Mouse (Mus musculus): Measurements from ENCODE around the gene Nup98. TPM values are rescaled to one million over a fixed set of nuclear protein-coding genes. Genes with fewer than 3 reads are reported as not detected.

Gene Nup98
- total and polyA plus RNA-seq, 3 experiments = 25.9 to 195 (median 45.2) TPM

DNA sequence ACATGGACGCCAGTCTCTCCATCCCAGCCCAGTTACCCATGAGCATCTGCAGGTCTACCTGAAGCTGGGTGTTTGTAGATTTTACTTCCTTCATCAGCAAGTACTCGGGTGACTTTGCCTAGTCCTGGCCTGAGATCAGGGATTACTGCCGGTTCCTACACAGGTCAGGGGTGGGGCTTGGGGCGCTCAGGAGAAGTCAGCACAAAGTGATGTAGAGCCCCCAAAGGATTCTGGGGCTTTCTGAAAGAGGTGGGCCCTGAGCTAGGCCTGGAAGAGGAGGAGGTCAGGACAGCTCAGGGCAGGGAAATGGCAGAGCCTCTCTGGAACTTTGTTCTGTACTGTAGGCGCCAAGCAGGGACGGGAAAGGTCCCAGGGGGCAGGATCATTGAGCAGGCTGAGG is 107.3 kb downstream of the Nup98 start:
- DNase-seq (ENCODE audit: low read depth, low spot score) = peak; percentile 27
- Histone ChIP-seq H3K36me3 (ENCODE audit: control insufficient read depth in 1 of 2, insufficient read depth in 2 of 2, low read length in 2 of 2) (peaks cover 0 to 3% of the 10 kb centered on the region in 2 experiments; a peak in 1 of 4 replicates), H3K4me1 (ENCODE audit: control insufficient read depth in 1 of 2, insufficient read depth in 2 of 2, low read length in 2 of 2) (peaks cover 6 to 9% of the 10 kb centered on the region in 2 experiments), H3K27ac (ENCODE audit: control insufficient read depth, low read depth, low read length) (no peak overlapping the region), H3K79me2 (ENCODE audit: control insufficient read depth, insufficient read depth, low read length, poor library complexity) (no peaks in the 10 kb centered on the region), H3K27me3 (ENCODE audit: control insufficient read depth in 1 of 2, insufficient read depth in 2 of 2, low read length in 2 of 2) (no peaks in the 10 kb centered on the region; a peak in 2 of 4 replicates), H3K9me3 (replicated peaks; ENCODE audit: insufficient read depth, low read length) (no peaks in the 10 kb centered on the region), H3K4me3 (ENCODE audit: control insufficient read depth in 1 of 2, insufficient read depth in 1 of 2, low read depth in 2 of 2, low read length in 2 of 2) (no peak overlapping the region), H3K9ac (ENCODE audit: control insufficient read depth, low read depth, low read length, poor library complexity, severe bottlenecking) (peak overlapping the region; percentile 37)
- TF ChIP-seq USF2 (IDR thresholded peaks at IDR 0.05; ENCODE audit: borderline replicate concordance in 1 of 2, insufficient read depth in 1 of 2, low read depth in 1 of 2, low read length in 2 of 2) (no peak), MXI1 (IDR thresholded peaks at IDR 0.05; ENCODE audit: low read depth, low read length) (no peak), TCF12 (IDR thresholded peaks at IDR 0.05; ENCODE audit: low read depth, low read length) (no peak), USF1 (IDR thresholded peaks at IDR 0.05; ENCODE audit: low read depth, low read length) (no peak)

DNA sequence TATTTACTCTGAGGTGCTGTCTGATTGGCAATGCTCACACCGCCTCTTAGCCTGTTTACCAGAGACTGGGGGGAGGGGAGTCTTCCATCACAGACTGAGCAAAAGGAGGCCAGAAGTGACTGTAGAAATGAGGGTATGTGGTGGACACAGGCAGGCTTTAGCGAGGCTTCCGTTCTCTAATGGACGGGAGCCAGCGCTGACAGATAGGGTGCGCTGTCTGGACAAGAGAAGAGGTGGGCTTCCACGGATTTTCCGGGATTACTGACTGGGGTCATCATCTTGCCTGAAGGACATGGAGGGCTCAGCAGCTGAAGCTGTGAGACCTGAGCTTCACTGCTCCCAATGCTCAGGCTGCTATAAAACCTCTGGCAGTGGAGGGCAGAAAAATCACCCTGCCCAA is 107.7 kb downstream of the Nup98 start:
- Histone ChIP-seq H3K27me3 (ENCODE audit: control insufficient read depth in 1 of 2, insufficient read depth in 2 of 2, low read length in 2 of 2) (no peaks in the 10 kb centered on the region; a peak in 2 of 4 replicates), H3K9ac (ENCODE audit: control insufficient read depth, low read depth, low read length, poor library complexity, severe bottlenecking) (no peak overlapping the region), H3K9me3 (replicated peaks; ENCODE audit: insufficient read depth, low read length) (no peaks in the 10 kb centered on the region), H3K27ac (ENCODE audit: control insufficient read depth, low read depth, low read length) (no peak overlapping the region), H3K4me1 (ENCODE audit: control insufficient read depth in 1 of 2, insufficient read depth in 2 of 2, low read length in 2 of 2) (peaks cover 6 to 9% of the 10 kb centered on the region in 2 experiments), H3K36me3 (ENCODE audit: control insufficient read depth in 1 of 2, insufficient read depth in 2 of 2, low read length in 2 of 2) (peaks cover 0 to 3% of the 10 kb centered on the region in 2 experiments; a peak in 1 of 4 replicates), H3K4me3 (ENCODE audit: control insufficient read depth in 1 of 2, insufficient read depth in 1 of 2, low read depth in 2 of 2, low read length in 2 of 2) (no peak overlapping the region), H3K79me2 (ENCODE audit: control insufficient read depth, insufficient read depth, low read length, poor library complexity) (no peaks in the 10 kb centered on the region)
- no peak for DNase-seq (ENCODE audit: low read depth, low spot score)
- TF ChIP-seq KAT2A (conservative IDR thresholded peaks at IDR 0.05; ENCODE audit: low read depth, low read length) = no peak
- no peak for TF ChIP-seq USF1 (IDR thresholded peaks at IDR 0.05; ENCODE audit: low read depth, low read length)
- no peak for TF ChIP-seq SIN3A (IDR thresholded peaks at IDR 0.05; ENCODE audit: low read length)
- TF ChIP-seq ZC3H11A (IDR thresholded peaks at IDR 0.05; ENCODE audit: low read depth, low read length) = no peak
- TF ChIP-seq POLR2A (IDR thresholded peaks at IDR 0.05; ENCODE audit: control insufficient read depth in 1 of 2, insufficient read depth in 1 of 2, low read depth in 1 of 2, low read length in 2 of 2, poor library complexity in 1 of 2) = no peak
- TF ChIP-seq NRF1 (IDR thresholded peaks at IDR 0.05; ENCODE audit: insufficient read depth, low read depth, low read length, poor library complexity, severe bottlenecking) = no peak
- TF ChIP-seq TAL1 (IDR thresholded peaks at IDR 0.05; ENCODE audit: low read length) = no peak
- no peak for TF ChIP-seq E2F4 (IDR thresholded peaks at IDR 0.05; ENCODE audit: borderline replicate concordance, low read depth, low read length)
- no peak for TF ChIP-seq SMC3 (IDR thresholded peaks at IDR 0.05; ENCODE audit: low read depth, low read length)
- TF ChIP-seq CHD1 (IDR thresholded peaks at IDR 0.05; ENCODE audit: low read depth, low read length) = no peak
- no peak for TF ChIP-seq HCFC1 (IDR thresholded peaks at IDR 0.05; ENCODE audit: low read depth, low read length)
- no peak for TF ChIP-seq JUND (IDR thresholded peaks at IDR 0.05; ENCODE audit: low read depth, low read length)
- TF ChIP-seq MAX (IDR thresholded peaks at IDR 0.05; ENCODE audit: low read length) = no peak
- TF ChIP-seq RCOR1 (IDR thresholded peaks at IDR 0.05; ENCODE audit: low read depth, low read length) = no peak
- TF ChIP-seq MYB (IDR thresholded peaks at IDR 0.05; ENCODE audit: low read depth, low read length) = no peak
- TF ChIP-seq MXI1 (IDR thresholded peaks at IDR 0.05; ENCODE audit: low read depth, low read length) = no peak
- no peak for TF ChIP-seq GABPA (IDR thresholded peaks at IDR 0.05; ENCODE audit: low read depth, low read length)
- TF ChIP-seq CTCF (IDR thresholded peaks at IDR 0.05 in 2 of 3, conservative IDR thresholded peaks at IDR 0.05 in 1 of 3; ENCODE audit: control insufficient read depth in 1 of 3, insufficient read depth in 1 of 3, low read depth in 2 of 3, low read length in 3 of 3, poor library complexity in 1 of 3, severe bottlenecking in 1 of 3) = no peak

All from MEL (cell line).